In the genomic region with DNA sequence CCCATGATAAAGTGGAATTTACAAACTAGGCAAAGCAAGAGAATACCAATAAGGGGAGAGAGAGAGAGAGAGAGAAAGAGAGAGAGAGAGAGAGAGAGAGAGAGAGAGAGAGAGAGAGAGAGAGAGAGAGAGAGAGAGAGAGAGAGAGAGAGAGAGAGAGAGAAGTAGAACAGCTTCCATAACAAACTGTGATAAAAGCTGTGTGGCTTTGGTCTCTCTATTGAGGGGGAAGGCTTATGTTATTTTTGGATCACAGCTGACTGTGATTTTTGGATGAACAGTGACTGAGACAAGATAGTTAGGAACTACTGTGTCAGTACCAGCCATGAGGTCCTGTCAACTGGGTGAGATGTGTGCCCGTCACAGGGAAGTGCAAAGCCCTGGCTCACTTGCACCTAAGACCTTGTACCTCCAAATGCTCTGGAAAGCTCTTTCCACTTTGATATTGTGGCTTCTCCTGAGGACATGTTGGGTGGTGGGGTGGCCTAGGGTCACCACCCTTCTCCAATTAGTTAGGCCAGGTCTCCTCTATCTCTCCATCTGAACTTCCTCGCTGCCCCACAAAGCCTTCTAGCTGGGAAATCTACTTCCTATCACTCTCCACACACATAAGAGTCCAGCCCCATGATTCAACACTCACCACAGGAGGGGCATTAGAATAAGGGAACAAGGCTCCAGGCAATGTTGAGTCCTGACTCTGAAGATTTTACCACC, we compare ENCODE assay signal across 15 mouse cellular contexts.
DNase-seq lines count a peak whose midpoint lies in the region; ATAC-seq lines count a peak whose summit lies in the region.
"Had no signal": no experiment of that assay in that cellular context is flagged by ENCODE, and none has a peak within 500 bp of the region (broad histone marks: within the 10 kb centered on the region; RNA-seq: fewer than 3 reads in every experiment).

No protein-coding gene starts in this region.

- 38% methylated on average over 2 of the region's 2 CpGs for WGBS in heart, embryonic 12.5 days
- whole genome bisulfite sequencing in liver, embryonic 15.5 days (ENCODE audit: insufficient replicate concordance) = 34% methylated on average over 2 of the region's 2 CpGs

- H3K4me3 ChIP-seq in heart, embryonic 12.5 days = no peak overlapping the region
- H3K4me3 ChIP-seq in liver, embryonic 15.5 days (replicated peaks) = peak overlapping the region; percentile 30
- H3K4me3 ChIP-seq: forebrain, embryonic 15.5 days; midbrain, embryonic 15.5 days; neural tube, embryonic 12.5 days had no signal

- intact Hi-C loops in heart, postnatal 36 days (cut with DNase I) = loop anchor here (5.0 kb wide), 1 partner anchor 34 kb away; no protein-coding TSS in a partner anchor

- H3K9me3 ChIP-seq in heart, embryonic 12.5 days (replicated peaks) = no peaks in the 10 kb centered on the region
- no peaks in the 10 kb centered on the region for H3K9me3 ChIP-seq in liver, embryonic 15.5 days (replicated peaks)
- H3K9me3 ChIP-seq: forebrain, embryonic 15.5 days; midbrain, embryonic 15.5 days; neural tube, embryonic 12.5 days had no signal

- no peak overlapping the region for H3K9ac ChIP-seq in heart, embryonic 12.5 days
- H3K9ac ChIP-seq in liver, embryonic 15.5 days = peak overlapping the region; percentile 27
- H3K9ac ChIP-seq: forebrain, embryonic 15.5 days; midbrain, embryonic 15.5 days had no signal

- H3K27ac ChIP-seq in heart, embryonic 12.5 days (ENCODE audit: poor library complexity, severe bottlenecking) = peak overlapping the region; percentile 44
- peak overlapping the region; percentile 74 for H3K27ac ChIP-seq in liver, embryonic 15.5 days (replicated peaks)
- H3K27ac ChIP-seq: forebrain, embryonic 15.5 days; neural tube, embryonic 12.5 days had no signal

- peaks cover 79% of the 10 kb centered on the region for H3K4me1 ChIP-seq in heart, embryonic 12.5 days (replicated peaks)
- peaks cover 74% of the 10 kb centered on the region for H3K4me1 ChIP-seq in liver, embryonic 15.5 days (replicated peaks)

- H3K27me3 ChIP-seq in heart, embryonic 12.5 days (replicated peaks) = no peaks in the 10 kb centered on the region
- no peaks in the 10 kb centered on the region for H3K27me3 ChIP-seq in liver, embryonic 15.5 days
- H3K27me3 ChIP-seq: forebrain, embryonic 15.5 days; midbrain, embryonic 15.5 days; neural tube, embryonic 12.5 days had no signal

- no peaks in the 10 kb centered on the region for H3K36me3 ChIP-seq in heart, embryonic 12.5 days
- no peaks in the 10 kb centered on the region for H3K36me3 ChIP-seq in liver, embryonic 15.5 days (replicated peaks)
- H3K36me3 ChIP-seq: forebrain, embryonic 15.5 days; midbrain, embryonic 15.5 days; neural tube, embryonic 12.5 days had no signal

- no peak for DNase-seq in heart, postnatal 36 days
- peak; percentile 62 for DNase-seq in 416B (ENCODE audit: low read depth)
- no peak for DNase-seq in ovary, postnatal 10 days (ENCODE audit: low spot score)
- DNase-seq in thymus, postnatal 4 days = no peak
- DNase-seq: cerebellum, adult 9-11 months; layer of hippocampus, adult 9-11 months; left cerebral cortex, postnatal 4 days; retina, postnatal 1 day had no signal

- peak overlapping the region; percentile 32 for H3K4me2 ChIP-seq in heart, embryonic 12.5 days
- peak overlapping the region; percentile 64 for H3K4me2 ChIP-seq in liver, embryonic 15.5 days

- ATAC-seq in heart, embryonic 12.5 days (ENCODE audit: insufficient number of reproducible peaks, low FRiP score) = no peak
- peak; percentile 43 for ATAC-seq in common myeloid progenitor, adult 5-6 weeks (replicated peaks; ENCODE audit: low read depth, poor library complexity, severe bottlenecking)
- peak; percentile 14; the same call in 1 of the 2 replicates for ATAC-seq in liver, embryonic 15.5 days (ENCODE audit: insufficient read depth)
- ATAC-seq: forebrain, embryonic 15.5 days; inflammation-experienced regulatory T-cells, adult 6 months; midbrain, embryonic 15.5 days had no signal
